Mouse (Mus musculus) kidney, postnatal 36 days (tissue): ENCODE data around the gene Spns2.

Experiments
- DNase-seq, 2 experiments: peaks; one replicate each; pipeline ENCODE4 v3.0.0; 2021 to 2022; ENCODE audit warnings: mixed read lengths in 2 of 2

The Spns2 gene

DNA sequence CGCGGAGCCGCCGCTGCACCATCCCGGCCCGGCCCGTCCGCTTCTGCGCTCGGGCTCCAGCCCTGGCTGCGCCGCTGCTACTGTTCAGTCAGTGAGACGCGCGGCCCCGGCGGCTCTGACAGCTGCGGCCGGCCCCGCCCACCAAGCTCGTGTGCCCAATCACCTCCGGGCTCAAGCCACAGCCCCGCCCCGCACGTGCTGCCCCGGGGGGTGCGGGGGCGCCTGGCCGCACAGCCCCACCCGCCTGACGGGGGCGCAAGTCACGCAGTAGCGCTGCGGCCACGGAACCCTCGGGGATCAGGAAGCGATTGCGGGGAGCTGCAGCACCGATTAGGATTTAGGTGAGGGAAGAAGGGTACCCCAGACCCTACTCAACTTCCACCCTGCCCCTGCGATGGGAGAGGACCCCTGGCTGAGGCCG, at the start of gene Spns2:
Gene Spns2 (minus strand): TSS at position 24 of the 421 bp plus-strand sequence.
- DNase-seq: peak; percentile 96 to 98

GRCm38 (mm10) chr11:72538811-72539210, 49.1 kb upstream of the Spns2 start:
- DNase-seq: no peak

DNA sequence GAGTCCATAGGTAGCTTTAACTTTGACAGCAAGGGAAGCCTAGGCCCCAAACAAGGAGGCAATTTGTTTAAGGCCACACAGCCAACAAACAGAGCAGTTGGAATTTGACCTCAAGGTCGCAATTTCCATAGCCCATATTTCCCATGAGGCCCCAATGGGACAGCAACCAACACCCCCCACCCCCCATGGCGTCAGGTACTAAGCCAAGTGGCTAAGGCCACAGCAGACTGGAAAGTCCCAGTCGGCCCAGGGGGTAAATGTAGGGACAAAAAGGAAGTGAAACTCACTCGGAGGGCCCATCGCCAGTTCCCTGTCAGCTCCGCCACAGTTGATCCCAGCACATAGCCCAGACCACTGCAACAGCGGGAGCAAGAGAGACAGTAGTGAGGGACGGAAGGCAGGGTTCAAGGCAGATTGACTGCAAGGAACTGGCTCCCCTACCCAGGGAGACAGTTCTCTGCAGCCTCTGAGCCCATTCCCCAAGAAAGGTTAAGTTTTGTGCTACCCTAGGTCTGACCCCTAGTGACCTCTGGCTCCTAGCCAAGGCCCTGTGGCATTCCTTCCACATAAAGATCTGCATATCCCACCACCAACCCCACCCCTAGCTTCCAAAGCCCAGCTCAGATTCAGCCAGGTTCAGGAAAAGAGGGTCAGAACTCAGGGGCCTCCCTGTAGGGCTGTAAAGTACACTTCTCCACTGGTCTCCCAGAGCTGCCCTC, 48.5 kb upstream of the Spns2 start:
- peak; percentile 47 to 64 for DNase-seq

- no peak for DNase-seq
Measured at GRCm38 (mm10) chr11:72537503-72537902, 47.8 kb upstream of the Spns2 start.

DNA sequence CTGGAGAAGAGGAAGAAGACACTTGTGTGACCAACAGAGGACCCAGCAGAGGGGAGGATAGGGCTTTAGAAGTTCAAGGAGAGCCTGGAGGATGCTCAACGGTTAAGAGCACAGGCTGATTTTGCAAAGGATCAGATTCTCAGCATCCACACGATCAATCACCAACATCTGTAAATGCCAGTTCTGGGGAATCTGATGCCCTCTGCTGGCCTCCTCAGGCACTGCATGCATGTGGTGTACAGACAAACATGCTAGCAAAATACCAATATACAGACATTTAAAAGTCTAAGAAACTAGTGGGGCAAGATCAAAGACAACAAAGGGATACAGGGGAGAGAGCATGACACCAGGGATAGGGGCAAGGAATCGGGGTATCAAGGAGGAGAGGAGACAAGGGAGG, 45.8 kb upstream of the Spns2 start:
- DNase-seq: peak in 1 of 2 experiments; percentile 56

DNA sequence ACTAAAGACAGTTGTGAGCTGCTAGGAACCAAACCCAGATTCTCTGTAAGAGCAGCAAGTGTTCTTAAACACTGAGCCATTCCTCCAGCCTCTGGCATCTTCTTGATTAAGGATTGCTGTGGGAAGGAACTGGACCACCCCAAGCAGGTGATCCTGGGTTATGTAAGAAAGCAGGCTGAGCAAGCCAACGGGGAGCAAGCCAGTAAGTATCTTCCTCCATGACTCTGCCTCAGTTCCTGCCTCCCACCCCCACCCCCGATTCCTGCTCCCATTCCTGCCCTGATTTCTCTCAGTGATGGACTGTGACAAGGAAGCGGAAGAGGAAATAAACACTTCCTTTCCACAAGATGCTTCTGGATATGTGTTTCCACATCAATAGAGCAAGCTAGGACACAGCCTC, 43.2 kb upstream of the Spns2 start:
- DNase-seq: no peak

DNA sequence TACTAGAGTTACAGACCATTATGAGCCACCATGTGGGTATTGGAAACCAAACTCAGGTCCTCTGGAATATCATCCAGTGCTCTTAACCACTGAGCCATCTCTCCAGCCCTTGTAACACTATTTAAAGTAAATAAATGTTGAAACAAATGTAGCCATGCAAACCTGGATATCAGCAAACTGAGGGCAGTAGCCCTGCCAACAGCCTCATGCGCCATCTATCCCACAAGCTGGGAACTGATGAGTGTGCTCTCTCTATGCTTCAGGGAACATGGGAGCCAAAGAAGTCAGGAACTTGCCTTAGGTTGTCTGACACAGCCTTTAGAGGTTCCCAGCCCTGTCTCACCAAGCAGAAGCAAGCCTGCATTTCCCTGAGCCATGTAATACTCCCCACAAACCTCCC, 41.9 kb upstream of the Spns2 start:
- DNase-seq: peak; percentile 48 to 61

- no peak for DNase-seq
Measured at GRCm38 (mm10) chr11:72531144-72531543, 41.4 kb upstream of the Spns2 start.

DNA sequence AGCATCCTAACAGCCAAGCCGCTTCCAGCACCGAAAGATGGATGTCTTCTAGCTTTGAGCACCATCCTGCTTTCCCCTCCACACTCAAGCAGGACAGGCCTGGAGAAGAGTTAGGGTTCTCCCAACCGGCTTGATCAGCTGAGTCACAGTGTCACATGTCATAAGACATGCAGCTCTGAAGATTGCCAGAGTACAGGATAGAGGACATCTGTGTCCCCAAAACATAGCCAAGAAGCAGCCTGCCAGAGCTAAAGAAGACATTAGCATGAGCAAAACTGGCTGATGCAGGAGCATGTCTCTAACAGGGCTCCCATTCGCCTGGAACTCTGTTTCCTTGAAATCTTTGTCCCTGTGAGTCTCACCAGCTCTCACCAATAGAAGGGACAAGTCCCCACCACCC, 36.5 kb upstream of the Spns2 start:
- no peak for DNase-seq

DNA sequence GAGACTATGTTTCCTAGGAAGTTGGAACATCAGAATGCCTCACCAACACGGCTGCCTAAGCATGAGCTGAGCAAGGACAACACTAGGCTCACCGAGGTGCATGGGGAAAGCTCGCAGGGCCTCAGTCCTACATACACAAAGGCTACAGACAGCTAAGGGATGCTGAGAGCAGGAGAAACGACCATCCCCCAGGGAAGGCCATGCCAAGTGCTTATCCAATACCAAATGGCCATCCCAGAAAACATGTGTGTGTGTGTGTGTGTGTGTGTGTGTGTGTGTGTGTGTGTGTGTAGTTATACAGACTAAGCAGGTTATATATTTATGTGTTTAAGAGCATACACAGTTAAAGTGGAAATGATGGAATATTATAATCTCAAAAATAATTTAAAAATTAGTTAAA, 34.0 kb upstream of the Spns2 start:
- DNase-seq: no peak

- peak; percentile 71 to 76 for DNase-seq
Measured at GRCm38 (mm10) chr11:72522616-72523041, 32.9 kb upstream of the Spns2 start.

GRCm38 (mm10) chr11:72521598-72522541, 32.2 kb upstream of the Spns2 start:
- peak in 1 of 2 experiments; percentile 16 for DNase-seq

DNA sequence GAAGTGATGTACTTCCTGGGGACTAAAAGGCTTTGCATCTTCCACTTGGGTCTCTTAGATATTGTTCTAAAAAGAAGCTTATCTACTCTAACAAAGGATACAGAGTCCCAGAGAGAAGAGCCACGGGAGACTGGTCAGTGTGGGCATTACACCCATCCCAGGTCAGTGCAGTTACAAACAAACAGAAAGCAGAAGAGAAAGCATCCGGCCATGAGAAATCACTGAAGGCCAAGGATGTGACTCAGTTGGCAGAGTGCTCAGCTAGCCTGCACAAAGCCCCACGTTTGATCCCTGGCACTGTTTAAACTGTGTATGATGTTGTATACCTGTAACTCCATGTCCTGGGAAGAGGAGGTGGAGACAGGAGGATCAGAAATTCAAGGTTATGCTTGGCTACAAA, 30.2 kb upstream of the Spns2 start:
- DNase-seq: no peak

DNA sequence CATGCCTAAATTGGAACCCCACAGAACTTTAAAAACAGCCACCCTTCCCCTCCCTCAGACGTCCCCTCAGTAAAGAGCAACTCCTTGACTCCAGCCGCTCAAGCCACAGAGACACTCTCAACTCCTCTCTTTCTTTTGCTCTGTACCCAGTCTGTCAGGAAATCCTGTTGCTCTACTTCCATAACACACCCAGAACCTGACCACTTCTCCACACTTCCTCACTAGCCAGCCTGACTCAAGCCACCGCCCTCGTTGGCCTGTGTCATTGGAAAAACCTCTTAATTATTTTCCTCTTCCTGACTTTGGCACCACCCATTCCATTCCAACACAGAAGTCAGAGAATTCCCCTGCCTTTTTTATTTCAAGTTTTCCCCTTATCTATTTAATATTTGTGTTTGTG, 29.5 kb upstream of the Spns2 start:
- DNase-seq: peak in 1 of 2 experiments; percentile 22

- no peak for DNase-seq
Measured at GRCm38 (mm10) chr11:72518449-72518848, 28.7 kb upstream of the Spns2 start.

GRCm38 (mm10) chr11:72514967-72515366, 25.3 kb upstream of the Spns2 start:
- no peak for DNase-seq

- DNase-seq: no peak
Measured at GRCm38 (mm10) chr11:72508651-72509050, 18.9 kb upstream of the Spns2 start.

- DNase-seq: no peak
Measured at GRCm38 (mm10) chr11:72507651-72508050, 17.9 kb upstream of the Spns2 start.

DNA sequence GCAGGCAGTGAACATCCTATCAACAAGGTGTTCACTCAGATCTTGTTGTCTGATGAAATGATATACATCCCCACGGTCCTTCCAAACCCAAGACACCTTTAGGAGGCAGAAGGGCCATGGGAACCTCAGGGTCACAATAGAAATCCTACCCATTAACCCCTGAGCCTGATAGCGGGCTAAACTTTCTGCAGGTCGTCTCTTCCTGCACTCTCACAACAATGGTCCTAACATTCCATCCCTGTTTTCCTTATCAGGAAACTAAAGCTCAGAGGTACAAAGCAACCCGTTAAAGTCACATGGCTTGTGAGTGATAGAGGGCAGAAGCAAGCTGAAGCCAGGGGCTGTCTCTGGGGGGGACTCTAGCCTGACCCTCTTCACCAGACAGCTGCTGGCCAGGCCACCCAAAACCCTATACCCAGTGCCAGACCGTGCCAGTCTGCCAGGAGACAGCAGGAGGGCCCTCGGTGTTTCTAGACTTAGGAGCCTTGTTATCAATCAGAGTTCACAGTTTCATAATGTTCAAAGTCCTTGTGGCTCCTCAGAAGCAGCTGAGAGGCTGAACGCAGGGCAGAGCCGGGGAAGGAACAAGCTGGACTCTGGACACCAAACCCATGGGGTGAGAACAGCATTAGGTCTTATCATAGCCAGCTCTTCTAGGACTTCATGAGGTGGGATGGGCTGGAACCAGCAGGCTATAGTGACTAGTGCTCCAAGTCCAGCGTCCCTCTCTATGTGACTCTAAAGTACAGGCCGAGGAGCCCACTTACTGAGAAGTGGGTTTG, 14.5 kb upstream of the Spns2 start:
- DNase-seq: peak; percentile 66 to 87

GRCm38 (mm10) chr11:72503501-72503921, 13.8 kb upstream of the Spns2 start:
- DNase-seq: peak; percentile 90 to 92

DNA sequence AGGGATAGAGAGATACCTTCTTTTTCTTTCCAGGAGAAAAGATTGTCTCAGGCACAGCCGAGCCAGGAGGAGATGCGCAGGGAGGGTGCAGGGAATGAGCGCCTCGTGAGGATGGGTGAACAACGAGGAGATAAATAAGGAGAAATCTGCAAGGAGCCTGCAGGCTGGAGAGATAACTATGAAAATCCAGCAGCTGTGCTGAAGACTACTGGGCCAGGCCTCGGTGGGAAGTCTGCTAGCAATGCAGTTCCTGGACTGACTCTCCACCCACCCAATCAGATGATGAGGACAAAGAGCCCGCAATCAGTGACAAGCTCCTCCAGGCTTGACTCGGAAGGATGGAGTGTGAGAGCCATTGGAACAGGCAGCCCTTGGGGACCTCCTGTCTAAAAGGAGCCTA, 12.5 kb upstream of the Spns2 start:
- DNase-seq: peak in 1 of 2 experiments; percentile 29

GRCm38 (mm10) chr11:72501426-72502002, 11.8 kb upstream of the Spns2 start:
- DNase-seq: peak in 1 of 2 experiments; percentile 49
